Mouse (Mus musculus) testis, adult 2 months (tissue): ENCODE data around the gene Trem1.

ENCODE experiments used
- CTCF ChIP-seq: fragments of 200-500 bp; IDR thresholded peaks from 2 replicates; pipeline ENCODE4 v1.5.1; 2012; ENCODE audit warnings: low read depth, mild to moderate bottlenecking, inconsistent platforms, low read length, moderate library complexity; ENCODE audit not compliant: control insufficient read depth, insufficient read depth, insufficient replicate concordance
- POLR2A ChIP-seq: fragments of 200-500 bp; IDR thresholded peaks from 2 replicates; pipeline ENCODE4 v1.6.1; 2012; ENCODE audit warnings: low read depth, mild to moderate bottlenecking, inconsistent platforms, low read length, moderate library complexity; ENCODE audit not compliant: control insufficient read depth

DNA sequence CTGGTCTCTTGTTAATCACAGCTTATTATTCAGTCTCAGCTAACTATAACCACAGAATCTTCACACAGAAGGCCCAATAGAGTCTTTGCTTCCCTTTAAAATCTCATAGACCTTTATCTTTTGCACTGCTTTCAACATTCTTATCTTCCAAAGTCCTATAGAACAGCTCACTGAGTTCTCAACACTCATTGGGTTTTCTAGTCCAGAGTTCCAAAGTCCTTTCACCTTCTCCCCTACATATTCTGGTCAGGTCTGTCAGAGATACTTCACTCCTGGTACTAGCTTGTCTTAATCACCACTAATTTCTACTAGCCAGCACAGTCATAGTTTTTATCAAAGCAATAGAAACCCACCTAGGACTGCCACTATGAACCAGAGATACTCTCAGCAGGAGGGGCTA lies 24.0 kb downstream of the Trem1 start:
- no peak for TF ChIP-seq CTCF
- TF ChIP-seq POLR2A = no peak
